Mouse (Mus musculus) neural tube, embryonic 12.5 days (tissue): Measurements from ENCODE around the gene Sugt1. TPM values are rescaled to one million over a fixed set of nuclear protein-coding genes. Genes with fewer than 3 reads are reported as not detected.

ENCODE experiments used
- ATAC-seq: fragments of 200-750 bp; cut with Nextera tagmentation; 2 replicates; pipeline ENCODE4 v1.8.0; 2017; ENCODE audit warnings: low read depth, mild to moderate bottlenecking, moderate TSS enrichment, moderate library complexity; ENCODE audit not compliant: low FRiP score
- H3K27ac ChIP-seq: fragments of 300-500 bp; sonication (generic); 2 replicates; pipeline ENCODE4 v1.5.1; 2016
- H3K27me3 ChIP-seq: fragments of 300-500 bp; sonication (generic); replicated peaks from 2 replicates; pipeline ENCODE4 v1.6.1; 2016; ENCODE audit warnings: mild to moderate bottlenecking
- H3K36me3 ChIP-seq: fragments of 300-500 bp; sonication (generic); 2 replicates; pipeline ENCODE4 v1.6.1; 2016; ENCODE audit warnings: mild to moderate bottlenecking
- H3K4me1 ChIP-seq: fragments of 300-500 bp; sonication (generic); 2 replicates; pipeline ENCODE4 v1.6.1; 2016
- H3K4me2 ChIP-seq: fragments of 300-500 bp; sonication (generic); replicated peaks from 2 replicates; pipeline ENCODE4 v1.6.1; 2016; ENCODE audit warnings: mild to moderate bottlenecking
- H3K4me3 ChIP-seq: fragments of 300-500 bp; sonication (generic); 2 replicates; pipeline ENCODE4 v1.5.1; 2016
- H3K9ac ChIP-seq: fragments of 300-500 bp; sonication (generic); 2 replicates; pipeline ENCODE4 v1.6.1; 2016; ENCODE audit warnings: mild to moderate bottlenecking
- H3K9me3 ChIP-seq: fragments of 300-500 bp; sonication (generic); 2 replicates; pipeline ENCODE4 v1.6.1; 2016; ENCODE audit warnings: mild to moderate bottlenecking
- WGBS: fragments of 180-500 bp; shearing (Covaris S2); methylation state at CpG from one replicate; pipeline ENCODE4 v1.1.7; 2016; 5-methylcytosine and 5-hydroxymethylcytosine counted together
- polyA plus RNA-seq: library from polyadenylated mRNA; unstranded; fragments of >200 nt; fragmentation: Nextera tagmentation; extraction: Ambion mirVana; gene quantifications from 2 replicates; pipeline ENCODE4 v1.2.1, GENCODE M21; 2016

Gene Sugt1
- polyA plus RNA-seq, 1 experiment from 2014 or later = 127 TPM

DNA sequence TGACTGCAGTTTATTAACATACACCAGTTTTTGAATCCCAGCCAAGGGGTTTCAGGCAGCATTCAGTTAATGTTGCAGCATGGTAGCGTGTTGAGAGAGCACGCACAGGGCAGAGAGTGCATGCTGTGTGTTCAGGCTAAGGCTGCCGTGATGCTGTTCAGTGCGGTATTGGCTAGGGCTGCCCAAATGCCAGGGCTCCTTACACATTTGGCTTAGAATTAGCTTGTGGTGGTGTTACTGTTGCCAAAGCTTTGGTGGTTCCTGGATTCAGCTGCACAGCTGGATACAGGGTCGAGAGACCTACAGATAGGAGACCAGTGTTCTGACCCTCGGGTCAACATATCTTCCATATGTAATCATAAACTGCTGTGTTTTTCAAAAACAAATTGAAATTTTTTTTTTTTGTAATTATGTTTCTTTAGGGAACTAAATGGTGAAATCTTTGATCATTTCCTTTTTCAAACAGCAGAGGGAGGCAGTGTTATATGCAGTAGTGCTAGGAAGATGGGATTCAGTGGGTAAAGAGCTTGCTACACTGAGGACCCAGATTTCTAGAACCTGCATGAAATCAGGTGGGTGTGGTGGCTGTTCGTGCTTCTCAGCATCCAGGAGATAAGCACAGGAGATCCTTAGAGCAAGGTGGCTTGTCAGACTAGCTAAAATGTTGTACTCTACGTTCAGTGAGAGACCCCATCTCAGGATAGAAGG is 29.8 kb downstream of the Sugt1 start:
- Histone ChIP-seq H3K9me3 (no peaks in the 10 kb centered on the region), H3K9ac (no peak overlapping the region), H3K4me3 (no peak overlapping the region), H3K36me3 (peaks cover 60% of the 10 kb centered on the region), H3K4me1 (no peaks in the 10 kb centered on the region), H3K4me2 (no peak overlapping the region), H3K27ac (no peak overlapping the region), H3K27me3 (no peaks in the 10 kb centered on the region)
- no peak for ATAC-seq
- 87% methylated on average over 8 of the region's 8 CpGs for whole genome bisulfite sequencing

DNA sequence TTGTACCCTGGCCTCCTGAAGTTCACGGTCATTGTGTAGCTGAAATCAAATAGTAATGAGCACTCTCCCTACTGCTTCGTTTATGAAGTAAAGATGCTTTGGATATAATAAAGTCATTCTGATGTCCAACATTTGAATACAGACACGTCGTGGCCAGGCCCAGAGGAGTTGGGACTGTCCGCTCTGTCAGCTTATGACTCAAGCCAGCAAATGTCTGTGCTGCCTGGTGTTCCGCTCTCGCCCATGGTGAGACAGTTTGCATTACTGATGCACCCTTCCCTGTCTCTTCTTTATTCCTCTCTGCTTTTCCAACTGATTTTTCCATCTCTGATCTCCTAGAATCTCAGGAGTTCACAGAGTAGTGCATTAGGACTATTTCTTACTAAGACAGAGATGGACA is 32.3 kb downstream of the Sugt1 start:
- H3K4me1 ChIP-seq = no peaks in the 10 kb centered on the region
- no peak overlapping the region for H3K4me2 ChIP-seq
- peaks cover 50% of the 10 kb centered on the region for H3K36me3 ChIP-seq
- H3K27ac ChIP-seq = no peak overlapping the region
- ATAC-seq = no peak
- 98% methylated on average over 7 of the region's 7 CpGs for WGBS
- H3K9me3 ChIP-seq = no peaks in the 10 kb centered on the region
- no peak overlapping the region for H3K9ac ChIP-seq
- no peak overlapping the region for H3K4me3 ChIP-seq
- no peaks in the 10 kb centered on the region for H3K27me3 ChIP-seq

DNA sequence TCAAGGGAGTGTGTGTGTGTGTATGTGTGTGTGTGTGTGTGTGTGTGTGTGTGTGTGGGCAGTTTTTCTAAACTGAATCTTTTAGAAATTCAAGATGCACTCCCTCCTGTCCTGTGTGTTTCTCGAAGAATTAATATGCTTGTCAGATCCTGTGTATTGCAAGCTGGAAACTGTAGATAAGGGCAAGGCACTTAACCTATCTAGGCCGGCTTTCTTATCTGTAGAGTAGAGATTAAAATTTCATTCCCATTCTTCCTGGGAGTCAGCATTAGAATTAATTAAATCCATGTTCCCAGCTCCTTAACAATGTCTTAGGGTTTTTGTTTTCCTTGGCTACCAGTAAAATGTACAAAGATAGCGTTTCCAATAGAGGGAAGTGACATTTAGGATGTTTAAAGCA is 33.7 kb downstream of the Sugt1 start:
- no peaks in the 10 kb centered on the region for H3K9me3 ChIP-seq
- no peaks in the 10 kb centered on the region for H3K4me1 ChIP-seq
- H3K27ac ChIP-seq = no peak overlapping the region
- H3K9ac ChIP-seq = no peak overlapping the region
- no peaks in the 10 kb centered on the region for H3K27me3 ChIP-seq
- H3K36me3 ChIP-seq = peaks cover 57% of the 10 kb centered on the region
- 89% methylated on average over 3 of the region's 3 CpGs for WGBS
- ATAC-seq = no peak
- H3K4me3 ChIP-seq = no peak overlapping the region
- H3K4me2 ChIP-seq = no peak overlapping the region

DNA sequence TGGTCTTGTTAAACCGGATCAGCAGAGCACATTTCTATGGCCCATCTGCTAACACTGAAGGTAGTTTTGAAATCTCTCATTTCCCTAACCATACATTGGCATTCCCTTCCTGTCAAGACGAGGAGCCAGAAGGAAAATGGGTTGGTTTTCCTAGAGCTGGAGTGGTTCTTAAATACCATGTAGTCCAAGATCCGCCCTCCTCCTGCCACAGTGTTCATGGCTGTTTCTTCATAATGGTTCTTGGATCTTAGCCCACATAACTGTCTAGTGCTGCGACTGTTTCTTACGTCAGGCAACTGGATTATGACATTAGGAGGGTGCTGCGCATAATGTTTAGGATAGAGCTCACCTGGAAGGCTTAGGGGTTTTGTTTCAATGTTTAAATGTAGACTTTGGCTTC is 44.8 kb downstream of the Sugt1 start:
- H3K4me1 ChIP-seq = no peaks in the 10 kb centered on the region
- no peak overlapping the region for H3K27ac ChIP-seq
- no peak overlapping the region for H3K4me2 ChIP-seq
- H3K4me3 ChIP-seq = no peak overlapping the region
- no peaks in the 10 kb centered on the region for H3K27me3 ChIP-seq
- H3K9ac ChIP-seq = no peak overlapping the region
- peaks cover 25% of the 10 kb centered on the region for H3K36me3 ChIP-seq
- H3K9me3 ChIP-seq = no peaks in the 10 kb centered on the region
- 94% methylated on average over 6 of the region's 6 CpGs for WGBS
- ATAC-seq = no peak

DNA sequence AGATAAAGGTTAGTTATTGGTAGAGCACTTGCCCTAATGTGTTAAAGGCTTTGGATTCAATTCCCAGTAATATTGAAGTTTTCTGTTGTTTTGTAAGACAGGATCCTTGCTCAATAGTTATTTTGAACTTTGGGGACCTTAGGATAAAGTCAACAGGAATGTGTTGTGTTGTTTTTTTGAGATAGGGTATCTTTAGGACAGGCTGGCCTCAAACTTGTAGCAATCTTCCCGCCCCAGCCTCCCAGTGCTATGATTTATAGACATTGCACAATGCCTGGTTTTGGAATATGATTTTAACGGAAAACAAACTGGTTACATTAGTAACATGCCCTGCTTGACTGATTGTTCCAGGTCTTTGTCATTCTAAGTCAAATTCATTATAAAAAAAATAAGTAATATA is 45.7 kb downstream of the Sugt1 start:
- H3K27me3 ChIP-seq = no peaks in the 10 kb centered on the region
- no peak for ATAC-seq

DNA sequence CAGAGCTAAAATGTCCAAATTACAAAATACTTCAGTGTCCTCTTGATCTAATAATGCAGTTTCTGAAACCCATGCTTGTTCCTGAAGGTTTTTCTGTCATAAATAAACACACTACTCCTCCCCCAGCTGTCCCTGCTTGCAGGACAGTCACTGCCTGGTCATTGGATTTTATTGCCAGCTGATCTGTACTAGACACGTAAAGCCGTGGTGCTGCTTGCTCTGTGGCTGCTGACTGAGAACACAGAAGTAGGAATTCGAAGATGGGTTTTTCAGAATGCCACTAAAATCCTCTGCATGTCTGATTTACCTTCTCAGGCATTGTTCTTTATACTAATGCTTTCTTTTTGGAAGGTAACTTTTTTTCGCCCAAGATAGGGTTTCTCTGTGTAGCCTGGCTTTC is 49.3 kb downstream of the Sugt1 start:
- no peak overlapping the region for H3K27ac ChIP-seq
- H3K27me3 ChIP-seq = no peaks in the 10 kb centered on the region
- no peak for ATAC-seq
- 49% methylated on average over 4 of the region's 4 CpGs for WGBS
- H3K4me3 ChIP-seq = no peak overlapping the region
- no peaks in the 10 kb centered on the region for H3K4me1 ChIP-seq
- no peak overlapping the region for H3K9ac ChIP-seq
- H3K36me3 ChIP-seq = 0 out of 2 replicates have a peak, but pooled peaks cover 3% of the 10 kb centered on the region
- H3K9me3 ChIP-seq = no peaks in the 10 kb centered on the region
- no peak overlapping the region for H3K4me2 ChIP-seq

More for the DNA sequence above, 45.7 kb downstream of the Sugt1 start:
- H3K9ac ChIP-seq = no peak overlapping the region
- H3K4me1 ChIP-seq = no peaks in the 10 kb centered on the region
- WGBS = 96% methylated on average over 2 of the region's 2 CpGs
- no peak overlapping the region for H3K4me2 ChIP-seq
- peaks cover 21% of the 10 kb centered on the region; the same call in 1 of the 2 replicates for H3K36me3 ChIP-seq
- no peaks in the 10 kb centered on the region for H3K9me3 ChIP-seq
- no peak overlapping the region for H3K4me3 ChIP-seq
- H3K27ac ChIP-seq = no peak overlapping the region

DNA sequence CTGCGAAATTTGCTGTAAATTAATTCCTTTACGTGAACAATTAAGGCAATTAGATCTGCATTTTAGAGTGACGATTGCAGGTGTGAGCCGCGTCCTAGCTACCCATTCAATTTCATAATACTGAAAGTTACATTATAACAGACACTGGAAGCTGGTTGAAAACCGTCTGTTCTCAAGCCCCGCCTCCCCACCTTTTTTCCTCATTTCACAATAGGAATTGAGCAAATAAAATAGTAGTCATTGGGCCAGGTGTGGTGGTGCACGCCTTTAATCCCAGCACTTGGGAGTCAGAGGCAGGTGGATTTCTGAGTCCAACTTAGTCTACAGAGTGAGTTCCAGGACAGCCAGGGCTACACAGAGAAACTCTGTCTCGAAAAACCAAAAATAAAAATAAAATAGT is 54.6 kb downstream of the Sugt1 start:
- Histone ChIP-seq H3K4me2 (no peak overlapping the region), H3K27ac (no peak overlapping the region), H3K27me3 (no peaks in the 10 kb centered on the region), H3K9ac (no peak overlapping the region), H3K4me3 (no peak overlapping the region), H3K9me3 (no peaks in the 10 kb centered on the region), H3K4me1 (peaks cover 10% of the 10 kb centered on the region), H3K36me3 (no peaks in the 10 kb centered on the region)
- ATAC-seq = no peak
- WGBS = 87% methylated on average over 9 of the region's 9 CpGs

DNA sequence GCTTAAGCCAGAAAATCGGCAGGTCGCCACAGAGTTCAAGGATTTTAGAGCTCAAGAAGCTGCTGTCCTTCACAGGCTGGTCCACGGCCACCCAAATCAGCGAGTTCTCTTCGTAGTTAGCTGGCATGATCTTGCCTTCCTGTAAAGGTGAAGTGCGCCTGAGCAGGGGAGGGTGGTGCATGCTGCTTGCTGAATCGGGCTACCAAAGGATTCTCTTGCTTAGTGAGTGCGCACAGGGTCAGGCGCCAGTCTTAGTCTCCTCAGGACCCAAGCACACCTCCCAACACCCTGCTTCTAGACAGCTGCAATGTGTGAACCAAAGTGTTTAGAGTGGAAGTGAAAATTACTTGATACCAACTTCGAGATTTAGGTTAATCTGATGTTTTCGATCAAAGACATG is 57.9 kb downstream of the Sugt1 start:
- Histone ChIP-seq H3K27me3 (no peaks in the 10 kb centered on the region), H3K4me2 (0 out of 2 replicates have a peak overlapping the region, but pooled peaks have one; percentile 14), H3K9me3 (no peaks in the 10 kb centered on the region), H3K4me1 (peaks cover 10% of the 10 kb centered on the region), H3K4me3 (no peak overlapping the region), H3K36me3 (no peaks in the 10 kb centered on the region), H3K27ac (no peak overlapping the region), H3K9ac (0 out of 2 replicates have a peak overlapping the region, but pooled peaks have one; percentile 5)
- ATAC-seq = no peak
- WGBS = 26% methylated on average over 11 of the region's 11 CpGs

DNA sequence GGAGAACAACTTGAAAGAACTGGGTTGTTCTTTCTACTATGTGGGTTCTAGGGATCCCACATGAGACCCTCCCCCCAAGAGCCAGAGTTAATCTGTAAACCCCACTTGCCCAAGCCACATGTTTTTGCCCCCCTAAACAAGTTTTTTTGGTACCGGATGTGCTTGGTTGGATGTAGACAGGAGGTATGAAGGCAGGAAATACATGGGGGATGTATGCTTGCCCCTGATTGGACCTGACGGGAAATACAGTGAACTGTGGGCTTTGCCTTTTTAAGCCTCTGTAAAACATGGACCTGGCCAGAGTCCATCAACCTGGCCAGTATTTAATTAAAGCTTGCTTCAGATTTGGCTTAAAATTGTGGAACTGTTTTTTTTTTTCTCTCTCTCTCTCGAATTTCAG is 62.2 kb downstream of the Sugt1 start:
- Histone ChIP-seq H3K9me3 (no peaks in the 10 kb centered on the region), H3K4me3 (no peak overlapping the region), H3K9ac (no peak overlapping the region), H3K27ac (no peak overlapping the region), H3K4me2 (no peak overlapping the region), H3K27me3 (no peaks in the 10 kb centered on the region), H3K4me1 (peaks cover 8% of the 10 kb centered on the region), H3K36me3 (no peaks in the 10 kb centered on the region)
- no peak for ATAC-seq
- WGBS = 84% methylated on average over 3 of the region's 3 CpGs

DNA sequence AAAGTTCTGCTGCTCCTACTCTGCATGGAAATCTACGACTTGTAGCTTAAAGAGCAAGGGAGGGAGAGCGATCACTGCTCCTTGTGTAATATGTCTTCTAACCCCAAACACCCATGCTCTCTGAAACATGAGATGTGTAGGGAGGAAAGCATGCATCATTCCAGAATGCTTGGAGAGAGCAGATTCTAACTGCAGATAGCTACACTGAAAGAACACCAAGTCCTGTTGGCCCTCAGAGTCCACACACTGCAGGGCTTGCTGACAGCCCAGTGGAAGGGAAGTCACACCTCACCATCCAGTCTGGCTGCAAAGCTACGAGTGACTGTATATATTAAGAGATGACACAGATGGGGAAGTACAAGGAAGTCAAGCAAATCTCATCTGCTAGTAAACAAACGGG is 65.2 kb downstream of the Sugt1 start:
- Histone ChIP-seq H3K4me1 (no peaks in the 10 kb centered on the region), H3K9me3 (no peaks in the 10 kb centered on the region), H3K36me3 (no peaks in the 10 kb centered on the region), H3K4me3 (no peak overlapping the region), H3K4me2 (no peak overlapping the region), H3K27me3 (no peaks in the 10 kb centered on the region), H3K9ac (no peak overlapping the region), H3K27ac (no peak overlapping the region)
- no peak for ATAC-seq
- 86% methylated on average over 4 of the region's 4 CpGs for WGBS

DNA sequence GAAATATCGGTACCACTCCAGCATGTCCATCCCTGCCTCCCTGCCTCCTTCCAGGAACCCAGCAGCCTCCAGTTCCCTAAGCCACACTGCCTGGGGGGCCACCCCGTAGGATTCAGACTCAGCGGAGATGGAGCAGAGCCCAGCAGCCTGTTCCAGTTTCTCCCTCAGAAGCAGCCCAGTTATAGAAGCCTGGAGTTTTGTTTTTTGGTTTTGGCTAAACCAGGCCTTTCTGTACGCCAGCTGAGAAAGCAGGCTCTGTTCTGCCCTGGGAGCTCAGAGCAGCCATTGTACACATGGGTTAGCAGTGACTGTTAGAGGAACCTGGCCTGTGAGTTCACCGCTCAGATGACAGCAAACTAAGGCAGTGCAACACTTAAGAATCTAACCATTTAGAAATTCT is 70.8 kb downstream of the Sugt1 start:
- Histone ChIP-seq H3K4me2 (no peak overlapping the region), H3K4me1 (peaks cover 26% of the 10 kb centered on the region), H3K9ac (peak overlapping the region; percentile 14; the same call in 1 of the 2 replicates), H3K4me3 (no peak overlapping the region), H3K27me3 (peaks cover 4% of the 10 kb centered on the region; the same call in 1 of the 2 replicates), H3K27ac (no peak overlapping the region; the same call in 1 of the 2 replicates), H3K9me3 (no peaks in the 10 kb centered on the region), H3K36me3 (no peaks in the 10 kb centered on the region)
- WGBS = 73% methylated on average over 5 of the region's 5 CpGs
- ATAC-seq = no peak

DNA sequence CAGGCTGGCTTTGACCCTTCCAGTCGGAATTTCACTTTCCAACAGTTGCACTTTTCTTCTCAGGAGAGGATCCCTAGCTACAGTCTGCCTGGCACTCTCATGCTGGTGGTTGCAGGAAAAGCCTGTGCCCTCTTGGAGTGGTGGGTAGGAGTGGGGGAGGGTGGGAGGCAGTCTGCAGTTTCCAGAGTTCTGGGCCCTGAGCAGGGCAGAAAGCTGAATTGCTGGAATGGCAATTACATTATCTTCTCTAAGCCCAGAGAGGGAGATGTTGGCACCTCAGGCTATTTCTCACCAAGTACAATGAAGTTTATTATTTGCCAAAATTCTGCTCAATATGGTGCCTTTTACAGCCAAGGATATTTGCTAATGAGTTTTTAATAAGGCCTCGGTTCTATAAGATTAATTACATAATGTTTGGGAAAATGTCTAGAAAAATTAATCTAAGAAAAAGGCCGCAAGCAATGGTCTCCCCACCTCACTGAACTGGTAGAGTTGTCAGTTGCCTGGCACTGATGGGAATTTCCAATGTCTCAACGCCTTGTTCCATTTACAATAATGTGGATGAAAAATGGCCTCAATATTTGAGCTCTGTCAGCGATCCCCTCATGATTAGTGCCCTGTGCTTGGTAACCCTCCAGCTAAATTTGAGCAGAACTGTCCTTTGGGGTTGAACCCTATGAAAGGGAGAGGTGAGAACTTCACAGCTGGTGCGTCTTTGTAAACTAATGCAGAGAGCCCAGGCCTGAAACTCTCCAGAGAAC is 71.4 kb downstream of the Sugt1 start:
- Histone ChIP-seq H3K4me1 (peaks cover 26% of the 10 kb centered on the region), H3K4me3 (no peak overlapping the region), H3K36me3 (no peaks in the 10 kb centered on the region), H3K27me3 (peaks cover 4% of the 10 kb centered on the region; the same call in 1 of the 2 replicates), H3K9me3 (no peaks in the 10 kb centered on the region), H3K4me2 (no peak overlapping the region), H3K27ac (no peak overlapping the region), H3K9ac (no peak overlapping the region)
- 55% methylated on average over 6 of the region's 6 CpGs for WGBS
- peak; percentile 31 for ATAC-seq
